Mouse (Mus musculus) kidney, adult 8-10 months (tissue): ENCODE measurements around the gene Gnat1.

Experiments used
- DNase-seq, 2 experiments: peaks; one replicate each; pipeline ENCODE4 v3.0.0; 2022

Gnat1 gene

DNA sequence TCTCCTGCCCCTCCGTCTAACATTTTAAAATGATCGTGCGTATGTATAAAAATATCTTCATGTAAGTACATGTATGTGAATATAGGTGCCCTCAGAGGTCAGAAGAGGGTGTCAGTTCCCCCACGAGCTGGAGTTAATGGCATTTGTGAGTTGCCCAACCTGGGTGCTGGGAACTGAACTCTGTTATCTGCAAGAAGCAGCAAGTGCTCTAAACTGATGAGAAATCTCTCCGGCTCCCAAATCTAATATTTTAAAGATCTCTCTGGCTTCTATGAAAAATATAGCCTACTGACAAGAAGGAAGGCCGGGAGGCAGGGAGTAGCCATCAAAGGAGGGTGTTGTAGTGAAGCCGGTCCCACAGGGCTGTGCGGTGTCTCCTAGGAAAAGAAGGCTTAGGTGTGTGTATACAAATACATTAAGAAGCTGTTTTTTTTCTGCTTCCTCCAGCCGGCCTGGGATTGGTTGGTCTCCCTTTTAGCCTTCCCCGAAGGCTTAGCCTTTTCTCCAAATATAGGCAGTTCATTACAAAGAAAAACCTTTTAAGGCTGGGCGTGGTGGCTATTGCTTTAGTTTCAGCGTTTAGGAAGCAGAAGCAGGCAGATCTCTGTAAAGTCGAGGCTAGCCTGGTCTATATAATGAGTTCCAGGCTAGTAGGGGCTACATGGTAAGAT is 35.8 kb downstream of the Gnat1 start:
- no peak for DNase-seq

DNA sequence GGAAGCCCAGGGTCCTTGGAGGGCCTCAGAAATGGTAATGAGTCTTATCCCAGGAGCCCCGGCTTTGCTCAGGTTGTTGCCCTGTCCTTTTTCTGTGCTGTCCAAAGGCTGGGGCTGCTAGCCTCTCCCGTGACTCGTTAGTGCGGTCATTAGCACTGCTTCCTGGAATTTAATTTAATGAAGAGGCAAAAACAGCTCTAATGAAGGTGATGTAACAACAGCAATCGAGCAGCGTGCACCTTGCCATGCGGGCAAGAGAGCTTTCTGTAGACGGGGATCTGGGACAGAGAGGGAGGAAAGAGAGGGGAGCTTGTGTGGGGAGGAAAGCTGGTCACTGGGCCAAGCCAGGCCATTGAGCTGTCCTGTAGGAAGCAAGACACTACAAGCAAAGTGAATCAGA is 37.8 kb downstream of the Gnat1 start:
- peak in 1 of 2 experiments; percentile 40 for DNase-seq

GRCm38 (mm10) chr9:107640257-107640772 is 39.2 kb downstream of the Gnat1 start:
- no peak for DNase-seq

DNA sequence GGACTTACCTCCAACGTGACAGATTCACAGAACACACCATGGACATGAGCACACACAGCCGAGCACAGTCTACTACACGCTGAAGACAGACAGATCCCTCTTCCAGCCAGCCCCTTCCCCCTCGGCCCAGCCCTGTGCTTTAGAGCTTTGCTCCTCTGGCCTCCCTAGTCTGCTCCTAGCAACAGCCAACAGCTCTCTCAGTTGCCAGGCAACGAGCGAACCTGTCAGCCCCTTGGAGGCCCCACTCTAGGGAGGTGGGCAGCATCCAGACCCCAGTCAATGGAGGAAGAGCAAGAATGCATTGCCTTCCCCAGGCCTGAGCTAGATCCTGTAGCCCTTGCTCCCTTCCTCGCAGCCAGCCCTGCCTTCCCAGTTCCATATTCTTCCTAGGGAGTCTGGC is 42.4 kb downstream of the Gnat1 start:
- no peak for DNase-seq

GRCm38 (mm10) chr9:107635279-107636028 is 44.1 kb downstream of the Gnat1 start, which contains the start of gene Gnai2:
Gnai2 (minus strand) TSS chr9:107635367.
- DNase-seq, result peak; percentile 98

DNA sequence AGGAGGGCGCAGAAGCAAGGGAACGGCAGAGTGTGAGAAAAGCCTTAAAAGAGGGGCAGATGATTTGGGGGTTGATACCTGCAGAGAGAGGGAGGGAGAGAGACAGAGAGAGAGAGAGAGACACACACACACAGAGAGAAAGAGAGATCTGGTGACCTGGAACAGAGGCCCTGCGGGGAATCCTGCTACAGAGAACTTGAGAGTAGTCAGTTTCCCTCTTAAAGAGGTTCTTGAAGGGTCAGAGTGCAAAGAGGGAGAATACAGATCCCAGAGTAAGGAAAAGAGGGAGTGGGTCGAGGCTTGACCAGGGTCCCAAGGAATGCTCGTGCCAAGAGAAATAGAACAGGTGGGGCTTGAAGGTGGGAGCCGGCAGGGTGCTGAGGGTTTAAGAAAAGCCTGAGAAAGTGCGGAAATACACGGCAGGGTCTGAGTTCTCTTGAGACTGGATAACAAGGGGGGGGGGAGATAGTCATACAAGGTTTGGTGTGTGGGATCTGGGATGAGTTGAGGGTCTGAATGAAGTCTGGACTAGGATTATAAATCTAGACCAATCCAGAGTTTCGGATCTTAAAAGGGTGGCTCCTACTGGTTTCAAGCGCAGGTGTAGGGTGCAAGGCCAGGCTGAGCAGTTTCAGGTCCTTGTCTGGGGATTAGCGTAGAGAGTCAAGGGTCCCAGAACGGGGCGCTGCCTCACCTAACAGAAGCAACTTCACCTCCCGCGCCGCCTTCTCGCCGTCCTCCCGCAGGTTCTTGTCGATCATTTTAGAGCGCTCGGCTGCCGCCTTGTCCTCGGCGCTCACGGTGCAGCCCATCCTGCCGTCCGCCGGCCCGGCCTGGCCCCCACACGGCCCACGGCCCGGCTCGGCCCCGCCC is 44.9 kb downstream of the Gnat1 start:
- no peak for DNase-seq

DNA sequence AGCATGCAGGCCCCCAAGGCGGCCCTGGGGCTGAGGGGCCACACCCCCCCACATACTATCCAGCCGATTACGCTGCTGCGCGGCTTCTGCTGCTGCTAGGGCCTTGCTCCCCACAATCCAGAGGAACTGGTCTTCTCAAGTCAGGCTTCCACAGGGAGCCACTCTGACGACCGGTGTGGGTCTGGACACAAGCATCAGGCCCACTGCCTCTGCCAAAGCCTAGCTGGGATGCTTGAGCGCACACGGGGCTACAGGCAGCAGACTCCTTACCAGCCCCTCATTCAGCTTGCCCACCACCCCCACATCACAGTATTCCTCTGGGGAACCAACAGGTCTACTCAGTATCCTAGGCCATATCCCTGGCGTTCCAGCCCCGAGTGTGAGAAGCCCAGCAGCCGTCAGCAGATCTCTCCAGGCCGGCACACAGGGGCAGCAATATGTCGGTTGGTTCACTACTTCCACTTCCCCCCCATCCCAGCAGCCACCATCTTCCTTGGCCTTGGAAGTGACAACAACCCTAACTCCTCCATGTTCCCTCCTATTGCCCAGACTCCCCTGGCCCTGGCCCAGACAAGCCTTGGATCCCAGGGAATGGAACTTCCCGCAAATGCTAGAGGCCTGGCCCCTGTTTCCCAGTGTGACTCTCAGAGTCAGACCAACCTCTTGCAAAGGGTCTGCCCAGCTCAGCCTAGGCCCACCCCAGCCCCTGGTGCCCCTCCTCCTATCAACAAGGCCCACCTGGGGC is 45.7 kb downstream of the Gnat1 start:
- DNase-seq, result no peak

DNA sequence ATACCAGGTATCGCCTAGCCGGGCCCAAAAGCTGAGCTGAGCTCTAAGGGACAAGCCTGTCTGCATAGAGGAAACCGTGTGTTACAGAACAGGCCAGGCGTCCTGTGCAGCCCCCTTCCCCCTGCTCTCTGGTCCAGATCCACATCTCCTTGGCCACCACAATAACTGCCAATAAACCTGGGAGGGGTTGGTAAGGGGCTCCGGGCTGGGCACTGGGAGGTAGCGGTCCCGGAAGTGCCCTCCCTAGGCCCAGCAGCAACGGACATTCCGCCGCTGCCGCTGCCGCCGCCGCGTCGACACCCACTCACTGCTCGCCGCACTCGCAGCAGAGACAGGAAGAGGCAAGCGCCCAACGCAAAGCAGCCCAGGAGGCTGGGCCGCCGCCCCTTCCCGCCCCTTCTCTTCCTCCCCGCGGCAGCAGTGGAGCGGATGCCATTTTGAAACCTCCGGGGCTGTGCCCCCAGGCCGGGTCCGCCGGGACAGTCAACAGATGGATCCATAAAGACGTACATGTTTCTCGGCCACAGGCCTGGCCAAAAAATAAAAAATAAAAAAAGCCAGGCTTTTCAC is 46.3 kb downstream of the Gnat1 start:
- DNase-seq, result peak in 1 of 2 experiments; percentile 78

- no peak for DNase-seq
Observed at GRCm38 (mm10) chr9:107632478-107632877, 47.0 kb downstream of the Gnat1 start.

- no peak for DNase-seq
Observed at GRCm38 (mm10) chr9:107631861-107632260, 47.7 kb downstream of the Gnat1 start.

- DNase-seq, result no peak
Observed at GRCm38 (mm10) chr9:107631311-107631826, 48.1 kb downstream of the Gnat1 start.

- no peak for DNase-seq
Observed at GRCm38 (mm10) chr9:107630576-107630975, 48.9 kb downstream of the Gnat1 start.

GRCm38 (mm10) chr9:107629901-107630425 is 49.5 kb downstream of the Gnat1 start:
- no peak for DNase-seq

DNA sequence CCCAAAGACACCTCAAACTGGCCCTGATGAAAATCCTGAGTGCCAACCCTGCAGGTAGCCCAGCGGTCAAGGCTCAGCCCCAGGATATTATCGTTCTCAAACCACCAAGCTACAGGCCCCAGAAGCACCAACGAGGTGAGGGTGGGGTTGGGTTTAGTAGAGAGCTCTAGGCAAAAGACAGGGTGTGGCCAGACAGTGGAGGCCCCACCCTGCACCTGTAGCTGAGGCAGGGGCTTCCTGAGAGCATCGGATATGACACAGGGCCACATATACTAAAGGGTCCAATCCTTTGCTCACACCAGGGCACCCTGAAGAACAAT is 50.1 kb downstream of the Gnat1 start:
- DNase-seq, result no peak

DNA sequence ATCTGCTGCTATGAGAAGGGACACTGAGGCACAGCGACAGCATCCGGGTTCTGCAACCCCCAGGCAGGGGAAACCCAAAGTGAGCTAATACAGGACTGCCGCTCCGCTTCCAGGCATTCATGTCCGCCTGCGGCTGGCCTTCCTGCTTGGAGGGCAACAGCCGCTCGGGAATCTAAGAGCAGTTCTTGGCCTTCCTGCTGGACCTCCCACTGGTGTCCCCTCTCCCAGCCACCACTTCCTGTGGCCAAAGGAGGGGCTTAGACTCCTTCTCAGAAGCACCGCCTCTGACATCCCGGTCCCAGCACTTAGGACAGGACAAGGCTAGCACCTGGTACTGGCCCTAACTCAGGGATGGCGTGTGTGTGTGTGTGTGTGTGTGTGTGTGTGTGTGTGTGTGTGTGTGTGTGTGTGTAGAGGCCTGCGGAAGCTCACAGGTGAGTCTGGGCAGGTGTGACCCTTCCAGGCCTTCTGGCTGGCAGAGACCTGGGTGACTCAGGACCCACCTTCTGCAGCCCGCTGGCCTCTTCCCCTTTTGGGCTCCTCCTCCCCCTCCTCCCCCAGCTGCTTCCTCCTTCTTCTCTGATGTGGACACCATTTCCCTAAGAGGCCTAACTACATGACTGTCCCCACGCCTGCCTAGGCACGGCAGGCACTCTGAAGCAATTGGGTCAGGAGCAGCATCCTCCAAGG is 50.6 kb downstream of the Gnat1 start:
- DNase-seq, result peak; percentile 63 to 69

GRCm38 (mm10) chr9:107627387-107628255 is 51.9 kb downstream of the Gnat1 start:
- no peak for DNase-seq

- DNase-seq, result peak; percentile 70 to 82
Observed at GRCm38 (mm10) chr9:107626844-107627277, 52.7 kb downstream of the Gnat1 start.

GRCm38 (mm10) chr9:107626158-107626843 is 53.2 kb downstream of the Gnat1 start:
- no peak for DNase-seq
